Mouse (Mus musculus) CH12.LX (cell line): Measurements from ENCODE around the gene Mark2.

Experiments used
- CTCF ChIP-seq, 2 experiments: IDR thresholded peaks in 1 of 2; conservative IDR thresholded peaks in 1 of 2; 2 replicates each; pipeline ENCODE4 v1.5.1; 2011 to 2012; ENCODE audit warnings: low read depth in 2 of 2, low read length in 2 of 2, improper control_type of control experiment in 1 of 2, inconsistent platforms in 1 of 2, mild to moderate bottlenecking in 1 of 2, moderate library complexity in 1 of 2
- E2F4 ChIP-seq: IDR thresholded peaks from 2 replicates; pipeline ENCODE4 v1.6.1; 2011; ENCODE audit warnings: low read depth, low read length, improper control_type of control experiment; ENCODE audit not compliant: insufficient replicate concordance
- MAFK ChIP-seq: IDR thresholded peaks from 2 replicates; pipeline ENCODE4 v1.6.1; 2011; ENCODE audit warnings: low read length, improper control_type of control experiment; ENCODE audit not compliant: insufficient replicate concordance

- TF ChIP-seq MAFK (no peak), E2F4 (no peak), CTCF (conservative IDR thresholded peaks at IDR 0.05 in 1 of 2, IDR thresholded peaks at IDR 0.05 in 1 of 2; ENCODE audit: low read depth in 2 of 2, low read length in 2 of 2) (no peak)
Measured at GRCm38 (mm10) chr19:7317716-7318115, 23.9 kb downstream of the Mark2 start.
